Mouse (Mus musculus) induced T-regulatory cell, adult 2 months (primary cell): ENCODE data around the gene Clca2.

Experiments
- DNase-seq: peaks from one replicate; pipeline ENCODE4 v3.0.0-alpha.2; 2012; ENCODE audit warnings: low read depth

The Clca2 gene

DNA sequence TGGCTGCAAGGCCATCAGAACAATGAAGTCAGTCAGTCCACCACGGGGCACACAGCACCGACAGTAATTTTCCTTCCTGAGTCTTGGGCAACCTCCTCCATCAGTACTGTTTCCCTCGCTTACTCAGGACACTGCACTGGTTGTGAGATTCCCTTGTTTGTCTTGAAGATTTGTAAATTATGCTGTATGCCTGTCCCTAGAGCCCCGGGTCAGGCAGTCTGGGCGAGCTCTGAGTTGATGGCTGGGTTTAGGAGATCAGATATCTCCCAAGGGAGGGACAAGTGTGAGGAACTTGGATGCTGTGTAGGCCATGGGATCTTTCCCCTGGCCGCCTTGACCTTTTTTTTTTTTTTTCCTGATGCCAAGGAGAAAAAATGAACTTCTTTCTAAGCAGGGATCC, at the start of gene Clca2:
Gene Clca2, minus strand, starts transcription at position 153 of the 400 bp plus-strand sequence.
- DNase-seq: no peak

GRCm38 (mm10) chr3:145147952-145148351, 48.7 kb upstream of the Clca2 start:
- DNase-seq: no peak

DNA sequence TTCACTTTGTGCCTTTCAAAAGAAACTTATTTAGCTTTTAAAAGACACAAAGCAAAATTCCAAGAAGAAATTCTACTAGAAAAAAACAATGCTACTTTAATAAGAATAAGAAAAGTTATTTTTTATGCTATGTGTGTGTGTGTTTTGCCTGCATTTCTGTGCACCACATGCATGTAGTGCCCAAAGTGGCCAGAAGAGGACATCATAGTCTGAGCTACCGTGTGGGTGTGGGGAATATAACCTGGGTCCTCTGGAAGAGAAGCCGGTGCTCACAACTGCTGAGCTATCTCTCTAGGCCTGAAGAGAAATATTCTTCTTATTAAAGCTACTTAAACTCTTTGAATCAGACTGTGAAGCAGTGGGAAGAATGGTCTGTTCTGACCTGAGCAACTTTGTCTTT, 48.2 kb upstream of the Clca2 start:
- DNase-seq: no peak

DNA sequence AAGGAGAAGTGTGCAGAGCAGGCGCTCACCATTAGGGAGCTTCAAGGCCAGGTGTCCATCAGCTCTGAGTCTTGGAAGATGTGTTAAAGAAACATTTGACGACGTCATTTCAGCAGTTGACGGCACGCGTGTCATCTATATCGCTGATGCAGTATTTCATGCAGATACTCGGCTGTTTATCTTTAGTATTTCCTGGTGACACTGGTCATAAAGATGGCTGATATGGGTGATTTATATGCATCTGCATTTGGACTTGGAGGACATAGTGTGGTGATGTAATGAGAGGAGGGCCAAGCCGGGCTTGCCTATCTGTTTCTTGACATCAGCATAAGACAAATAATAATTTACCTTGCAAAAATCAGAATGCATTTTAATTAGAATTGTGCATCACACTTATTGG, 47.6 kb upstream of the Clca2 start:
- no peak for DNase-seq

DNA sequence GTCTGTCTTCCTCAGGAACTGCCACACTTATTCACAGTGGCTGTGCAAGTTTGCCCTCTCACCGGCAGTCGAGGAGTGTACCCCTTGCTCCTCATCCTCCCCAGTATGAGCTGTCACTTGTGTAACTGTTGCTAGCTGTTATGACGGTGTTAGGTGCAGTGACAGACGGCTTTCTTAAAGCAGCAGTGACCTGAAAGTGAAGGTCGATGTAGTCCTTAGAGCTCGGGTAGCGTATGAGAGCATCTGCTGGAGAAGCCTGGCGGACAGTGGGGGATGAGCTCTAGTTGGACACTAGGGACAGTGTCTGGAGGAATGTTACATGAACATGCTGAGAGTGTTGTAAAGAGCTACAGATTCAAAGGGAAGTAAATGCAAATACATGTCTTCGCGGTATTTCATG, 44.6 kb upstream of the Clca2 start:
- no peak for DNase-seq

- DNase-seq: no peak
Observed at GRCm38 (mm10) chr3:145142925-145143324, 43.7 kb upstream of the Clca2 start.

DNA sequence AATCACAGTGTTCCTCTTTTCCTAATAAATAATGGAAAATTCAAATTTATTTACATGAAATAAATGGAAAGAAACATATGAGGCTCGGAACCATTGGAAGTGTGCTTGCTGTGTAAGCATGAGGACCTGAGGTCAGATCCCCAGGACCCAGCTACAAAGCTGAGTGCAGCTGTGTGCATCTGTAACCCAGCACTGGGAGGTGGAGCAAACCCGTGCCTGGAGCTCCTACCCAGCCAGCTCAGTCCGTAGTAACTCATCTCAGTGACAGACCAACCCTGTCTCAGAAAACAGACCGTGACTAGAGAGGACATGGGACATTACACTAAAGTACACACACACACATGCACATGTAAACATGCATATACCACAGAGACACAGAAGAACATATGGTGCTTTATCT, 41.0 kb upstream of the Clca2 start:
- no peak for DNase-seq

DNA sequence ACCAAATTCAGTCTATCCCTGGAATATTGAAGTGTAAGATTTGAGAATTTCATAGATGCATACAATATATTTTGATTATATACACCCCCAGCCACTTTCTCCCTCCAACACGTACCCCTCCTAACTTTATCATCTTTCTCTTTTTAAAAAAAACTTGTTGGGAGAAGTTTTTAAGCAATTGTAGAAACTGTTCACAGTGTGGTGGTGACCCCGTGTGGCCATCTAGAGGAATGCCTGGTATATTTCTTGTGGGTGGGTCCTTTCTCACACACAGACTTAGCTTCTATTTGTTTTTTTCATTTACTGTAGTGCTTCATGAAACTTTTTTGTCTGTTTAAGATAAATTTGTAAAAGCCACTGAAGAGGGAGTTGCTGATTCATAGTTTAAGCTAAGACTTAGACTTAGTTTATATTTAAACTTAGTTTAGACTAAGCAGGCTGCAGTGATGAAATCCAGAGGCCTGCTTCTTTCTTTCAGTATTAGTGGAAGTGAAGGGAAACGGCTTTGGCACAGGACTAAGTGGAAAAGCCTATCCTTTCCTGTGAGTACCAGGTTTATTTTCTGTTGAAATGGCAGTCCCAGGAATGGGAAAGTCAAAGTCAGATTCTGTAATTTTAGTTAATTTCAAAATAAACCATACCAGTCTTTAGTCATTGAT, 32.1 kb upstream of the Clca2 start:
- DNase-seq: peak; percentile 65

GRCm38 (mm10) chr3:145129356-145129755, 30.1 kb upstream of the Clca2 start:
- DNase-seq: no peak

- DNase-seq: no peak
Observed at GRCm38 (mm10) chr3:145126618-145127017, 27.4 kb upstream of the Clca2 start.

DNA sequence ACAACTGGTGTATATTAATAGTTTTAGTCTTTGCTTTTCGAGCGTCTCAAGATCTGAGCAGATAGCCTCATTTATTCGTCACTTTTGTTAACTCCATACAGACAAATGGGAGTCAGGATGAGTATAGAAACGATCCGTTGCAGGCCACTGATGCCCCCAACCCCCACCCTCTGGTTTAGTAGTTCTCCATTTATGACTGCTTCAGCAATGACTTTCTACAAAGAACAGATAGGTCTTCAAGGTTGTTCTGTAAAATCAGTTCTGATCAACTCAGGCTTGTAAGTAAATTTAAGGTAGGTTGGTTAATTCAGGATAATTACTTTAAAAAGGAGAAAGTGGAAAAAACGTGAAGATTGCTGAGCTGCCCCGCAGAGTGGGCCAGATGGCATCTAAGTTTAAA, 20.2 kb upstream of the Clca2 start:
- DNase-seq: no peak

DNA sequence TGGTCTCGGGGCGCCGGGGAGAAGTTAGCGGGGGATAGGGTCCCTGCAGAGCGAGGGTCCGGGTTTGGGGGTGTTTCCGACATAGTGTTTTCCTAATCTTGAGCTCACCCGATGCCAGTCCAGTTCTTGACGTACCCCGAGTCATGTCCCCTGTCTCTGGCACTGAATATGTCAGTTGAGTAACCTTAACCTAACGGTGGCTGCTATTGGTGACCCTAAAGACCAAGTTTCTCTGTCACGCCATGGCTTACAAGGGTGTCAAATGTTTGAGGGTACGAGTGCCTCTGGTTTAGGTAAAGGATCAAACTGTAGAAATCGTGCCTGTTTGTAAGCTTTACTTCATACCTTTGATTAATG, 19.7 kb upstream of the Clca2 start:
- DNase-seq: no peak

- DNase-seq: peak; percentile 98
Observed at GRCm38 (mm10) chr3:145118254-145119001, 19.2 kb upstream of the Clca2 start, which contains the start of gene Odf2l. Odf2l (plus strand) TSS chr3:145118588.

DNA sequence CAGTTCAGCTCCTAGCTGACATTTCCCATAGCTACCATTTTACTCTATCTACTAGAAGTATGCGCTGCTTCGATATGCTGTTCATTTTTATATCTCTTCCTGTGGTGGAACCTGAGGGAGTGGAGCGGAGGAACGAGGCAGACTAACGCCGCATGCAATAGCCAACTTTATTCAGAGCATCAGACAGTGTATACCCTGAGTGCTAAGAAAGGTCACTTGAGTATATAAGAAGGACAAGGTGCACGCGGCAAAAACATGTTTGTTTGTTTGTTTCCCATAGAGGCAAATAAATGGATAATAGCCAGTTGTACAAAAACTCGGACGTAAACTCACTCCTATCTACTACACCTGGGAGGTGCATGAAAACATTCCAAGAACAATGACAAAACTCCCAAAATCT, 18.4 kb upstream of the Clca2 start:
- peak; percentile 6 for DNase-seq

GRCm38 (mm10) chr3:145115169-145115568, 15.9 kb upstream of the Clca2 start:
- DNase-seq: no peak

DNA sequence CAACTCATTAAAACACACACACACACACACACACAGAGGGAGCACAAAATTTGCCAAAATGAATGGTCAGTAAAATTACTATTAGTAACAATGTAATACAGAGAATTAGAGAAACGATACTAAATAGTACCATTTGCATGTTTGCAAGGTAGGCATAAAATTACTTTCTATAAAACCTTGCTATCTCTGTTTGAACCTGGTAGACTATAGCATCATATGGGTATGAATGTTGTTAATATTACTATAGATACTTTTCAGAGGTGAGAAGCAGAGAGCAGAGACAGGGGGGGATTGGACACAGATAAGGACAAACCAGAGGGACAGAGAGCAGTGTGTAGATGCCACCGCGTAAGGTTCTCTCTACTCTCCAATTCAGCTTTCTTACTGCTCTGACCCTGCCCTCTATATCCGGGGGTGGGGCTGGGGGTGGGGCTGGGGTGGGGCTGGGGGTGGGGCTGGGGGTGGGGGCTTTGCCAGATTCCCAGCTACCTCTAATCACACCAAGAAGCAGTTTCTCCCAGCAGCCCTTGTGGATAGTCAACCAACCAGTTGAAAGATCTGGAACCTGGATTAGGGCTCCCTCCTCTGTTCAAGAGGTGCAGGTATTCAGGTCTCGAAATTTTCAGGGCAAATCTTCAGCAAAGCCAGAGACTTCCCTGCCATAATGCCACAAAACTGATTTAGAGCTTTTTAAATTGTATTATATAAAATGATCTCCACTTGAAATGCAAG, 6.7 kb upstream of the Clca2 start:
- DNase-seq: no peak

GRCm38 (mm10) chr3:145105076-145105772, 6.0 kb upstream of the Clca2 start:
- no peak for DNase-seq

- DNase-seq: no peak
Observed at GRCm38 (mm10) chr3:145103770-145104169, 4.5 kb upstream of the Clca2 start.

- DNase-seq: no peak
Observed at GRCm38 (mm10) chr3:145103321-145103720, 4.1 kb upstream of the Clca2 start.

- no peak for DNase-seq
Observed at GRCm38 (mm10) chr3:145101891-145102555, 2.8 kb upstream of the Clca2 start.

GRCm38 (mm10) chr3:145087857-145088598, 11.2 kb downstream of the Clca2 start:
- no peak for DNase-seq
